Mouse (Mus musculus) kidney, postnatal 0 days (tissue): Measurements from ENCODE around the gene Pmm2. TPM values are rescaled to one million over a fixed set of nuclear protein-coding genes. Genes with fewer than 3 reads are reported as not detected.

Source experiments
- ATAC-seq: fragments of 200-750 bp; cut with Nextera tagmentation; replicated peaks from 2 replicates; pipeline ENCODE4 v1.8.0; 2017; ENCODE audit warnings: low read depth, moderate number of reproducible peaks, moderate TSS enrichment, moderate library complexity; ENCODE audit not compliant: low FRiP score
- DNase-seq: peaks from one replicate; pipeline ENCODE4 v3.0.0-alpha.2; 2016; ENCODE audit warnings: low spot score
- H3K27ac ChIP-seq: fragments of 300-500 bp; sonication (generic); 2 replicates; pipeline ENCODE4 v1.5.1; 2014; ENCODE audit warnings: mild to moderate bottlenecking
- H3K27me3 ChIP-seq: fragments of 300-500 bp; sonication (generic); 2 replicates; pipeline ENCODE4 v1.6.1; 2014; ENCODE audit warnings: low read length, mixed read lengths; ENCODE audit not compliant: insufficient read depth
- H3K36me3 ChIP-seq: fragments of 300-500 bp; sonication (generic); 2 replicates; pipeline ENCODE4 v1.6.1; 2014; ENCODE audit warnings: low read length, mixed read lengths; ENCODE audit not compliant: insufficient read depth
- H3K4me1 ChIP-seq: fragments of 300-500 bp; sonication (generic); replicated peaks from 2 replicates; pipeline ENCODE4 v1.6.1; 2014; ENCODE audit warnings: antibody characterized with exemption, low read length, mixed read lengths; ENCODE audit not compliant: insufficient read depth
- H3K4me2 ChIP-seq: fragments of 300-500 bp; sonication (generic); 2 replicates; pipeline ENCODE4 v1.6.1; 2014; ENCODE audit warnings: mild to moderate bottlenecking, low read length, moderate library complexity, mixed read lengths
- H3K4me3 ChIP-seq: fragments of 300-500 bp; sonication (generic); replicated peaks from 2 replicates; pipeline ENCODE4 v1.5.1; 2014; ENCODE audit warnings: low read depth, low read length
- H3K9ac ChIP-seq: fragments of 300-500 bp; sonication (generic); 2 replicates; pipeline ENCODE4 v1.6.1; 2014; ENCODE audit warnings: low read depth, low read length
- H3K9me3 ChIP-seq: fragments of 300-500 bp; sonication (generic); replicated peaks from 2 replicates; pipeline ENCODE4 v1.6.1; 2016; ENCODE audit warnings: low read length, inconsistent platforms, mixed read lengths
- CTCF ChIP-seq: IDR thresholded peaks from 2 replicates; pipeline ENCODE4 v1.5.1; 2016; ENCODE audit warnings: antibody characterized with exemption, low read depth, mild to moderate bottlenecking, moderate library complexity
- WGBS: fragments of 180-500 bp; shearing (Covaris S2); extraction: QIAGEN DNeasy Blood & Tissue Kit; methylation state at CpG from one replicate; pipeline ENCODE4 v1.1.7; 2014; 5-methylcytosine and 5-hydroxymethylcytosine counted together
- polyA plus RNA-seq: library from polyadenylated mRNA; unstranded; fragments of >200 nt; fragmentation: Nextera tagmentation; extraction: Ambion mirVana; gene quantifications from 2 replicates; pipeline ENCODE4 v1.2.1, GENCODE M21; 2015

The Pmm2 gene
- polyA plus RNA-seq, 1 experiment from 2014 or later: 45.0 TPM

GRCm38 (mm10) chr16:8680470-8680869 lies 43.0 kb downstream of the Pmm2 start, which contains the start of gene Gm5767:
TSS of gene Gm5767 (plus strand) at chr16:8680770.
- Histone ChIP-seq H3K9ac (no peak within 1 kb of the TSS), H3K4me2 (no peak within 1 kb of the TSS), H3K36me3 (no peaks in the 10 kb centered on the region), H3K4me1 (no peaks in the 10 kb centered on the region), H3K4me3 (no peak within 1 kb of the TSS), H3K9me3 (no peaks in the 10 kb centered on the region), H3K27ac (no peak within 1 kb of the TSS), H3K27me3 (no peaks in the 10 kb centered on the region)
- TF ChIP-seq CTCF: no peak
- ATAC-seq: no peak
- no peak for DNase-seq
- 89% methylated on average over 5 of the region's 5 CpGs for WGBS

DNA sequence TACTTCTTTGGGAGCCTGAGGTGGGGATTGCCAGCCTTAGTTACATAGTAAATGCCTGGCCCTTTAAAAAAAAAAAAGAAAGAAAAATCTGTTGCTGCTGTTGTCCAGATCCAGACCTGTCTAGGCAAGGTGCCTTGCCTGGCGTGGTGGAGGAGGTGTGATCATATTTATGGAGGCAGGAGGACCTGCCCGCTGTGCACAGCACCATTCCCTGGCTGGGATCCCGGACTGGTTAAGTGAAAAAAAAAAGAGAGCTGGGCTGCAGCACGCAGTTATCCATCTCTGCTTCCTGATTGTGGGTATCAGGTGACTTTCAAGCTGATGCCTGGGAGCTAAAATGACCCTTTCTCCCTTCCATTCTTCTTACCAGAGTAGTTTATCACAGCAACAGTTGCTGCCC lies 47.6 kb downstream of the Pmm2 start:
- Histone ChIP-seq H3K4me3 (no peak overlapping the region), H3K9ac (no peak overlapping the region), H3K9me3 (no peaks in the 10 kb centered on the region), H3K27ac (no peak overlapping the region), H3K4me1 (no peaks in the 10 kb centered on the region), H3K27me3 (no peaks in the 10 kb centered on the region), H3K36me3 (peaks cover 13% of the 10 kb centered on the region), H3K4me2 (no peak overlapping the region)
- no peak for ATAC-seq
- 33% methylated on average over 4 of the region's 4 CpGs for WGBS
- no peak for DNase-seq
- no peak for TF ChIP-seq CTCF

DNA sequence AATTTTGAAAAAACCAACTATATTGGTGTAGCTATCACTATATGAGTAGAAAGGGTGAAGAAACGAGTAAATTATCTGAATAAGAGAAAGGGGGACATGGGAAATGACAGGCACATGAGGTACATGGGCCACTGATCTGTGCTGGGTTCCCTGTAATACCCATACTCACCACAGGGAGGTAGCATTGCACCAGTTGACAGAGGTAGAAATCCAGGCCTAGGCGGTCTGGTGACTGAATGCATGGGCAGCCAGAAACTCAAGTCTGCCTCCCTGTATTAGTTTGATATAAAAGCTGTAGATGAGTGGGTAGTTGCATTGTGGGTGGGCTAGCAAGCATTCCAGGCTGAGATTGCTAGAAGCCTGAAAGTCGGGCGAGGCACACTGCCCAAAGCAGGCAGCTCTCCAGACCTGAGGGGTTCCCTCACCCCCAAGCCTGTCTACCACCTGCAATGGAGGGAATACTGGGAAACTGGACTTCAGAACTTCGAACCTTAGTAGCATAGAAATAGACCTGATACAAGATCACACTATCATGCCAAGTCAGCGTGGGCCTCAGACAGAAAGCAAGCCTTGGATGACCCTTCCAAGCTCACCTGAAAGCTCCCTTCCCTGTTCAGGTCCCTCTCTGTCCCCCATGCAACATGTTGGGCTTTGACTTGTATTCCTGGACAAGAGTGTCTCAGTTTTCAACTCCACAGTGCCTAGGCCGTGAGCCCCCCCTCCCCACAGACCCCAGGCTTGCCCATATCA lies 48.8 kb downstream of the Pmm2 start:
- no peaks in the 10 kb centered on the region for H3K4me1 ChIP-seq
- H3K9ac ChIP-seq: no peak overlapping the region
- peaks cover 23% of the 10 kb centered on the region for H3K36me3 ChIP-seq
- DNase-seq: peak; percentile 83
- WGBS: 68% methylated on average over 7 of the region's 7 CpGs
- H3K9me3 ChIP-seq: no peaks in the 10 kb centered on the region
- H3K27ac ChIP-seq: no peak overlapping the region
- TF ChIP-seq CTCF: peak; percentile 90
- H3K27me3 ChIP-seq: no peaks in the 10 kb centered on the region
- H3K4me3 ChIP-seq: no peak overlapping the region
- H3K4me2 ChIP-seq: no peak overlapping the region
- peak; percentile 67 for ATAC-seq

DNA sequence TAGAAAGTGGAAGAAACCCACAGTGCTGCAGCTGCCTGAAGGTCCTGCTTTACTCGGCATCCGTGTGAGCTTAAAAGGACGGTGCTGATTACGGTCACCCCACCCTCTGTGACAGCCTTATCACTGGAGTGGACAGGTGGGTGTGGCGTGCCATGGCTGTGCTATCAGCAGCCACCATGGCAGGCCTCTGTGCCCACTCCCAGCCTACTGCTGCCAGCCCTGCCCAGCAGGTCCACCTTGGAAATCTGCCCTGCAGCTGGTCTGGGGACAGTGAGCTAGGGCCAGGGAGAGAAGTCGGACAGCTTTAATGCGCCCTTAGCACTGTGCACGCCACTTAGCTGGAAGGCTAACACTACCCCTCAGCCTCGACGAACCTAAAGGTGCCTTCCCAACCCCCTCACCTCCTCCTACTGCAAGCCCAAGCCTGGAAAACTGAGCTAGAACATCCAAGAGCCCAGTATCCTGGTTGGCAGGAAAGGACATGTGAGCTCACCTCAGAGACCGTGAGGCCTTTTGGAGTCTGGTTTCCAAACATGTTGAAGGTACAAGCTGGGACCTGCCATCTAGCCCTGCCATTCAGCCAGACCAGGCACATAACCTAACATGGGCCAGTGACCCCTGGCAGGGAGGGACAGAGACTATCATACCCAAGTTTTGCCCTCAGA lies 49.5 kb downstream of the Pmm2 start:
- no peak overlapping the region for H3K9ac ChIP-seq
- H3K4me3 ChIP-seq: no peak overlapping the region
- no peaks in the 10 kb centered on the region for H3K27me3 ChIP-seq
- DNase-seq (no peak), ATAC-seq (peak; percentile 10; the same call in 1 of the 2 replicates)
- no peaks in the 10 kb centered on the region for H3K4me1 ChIP-seq
- whole genome bisulfite sequencing: 81% methylated on average over 11 of the region's 11 CpGs
- no peaks in the 10 kb centered on the region for H3K9me3 ChIP-seq
- TF ChIP-seq CTCF: no peak
- H3K27ac ChIP-seq: no peak overlapping the region
- H3K4me2 ChIP-seq: no peak overlapping the region
- H3K36me3 ChIP-seq: peaks cover 30% of the 10 kb centered on the region

DNA sequence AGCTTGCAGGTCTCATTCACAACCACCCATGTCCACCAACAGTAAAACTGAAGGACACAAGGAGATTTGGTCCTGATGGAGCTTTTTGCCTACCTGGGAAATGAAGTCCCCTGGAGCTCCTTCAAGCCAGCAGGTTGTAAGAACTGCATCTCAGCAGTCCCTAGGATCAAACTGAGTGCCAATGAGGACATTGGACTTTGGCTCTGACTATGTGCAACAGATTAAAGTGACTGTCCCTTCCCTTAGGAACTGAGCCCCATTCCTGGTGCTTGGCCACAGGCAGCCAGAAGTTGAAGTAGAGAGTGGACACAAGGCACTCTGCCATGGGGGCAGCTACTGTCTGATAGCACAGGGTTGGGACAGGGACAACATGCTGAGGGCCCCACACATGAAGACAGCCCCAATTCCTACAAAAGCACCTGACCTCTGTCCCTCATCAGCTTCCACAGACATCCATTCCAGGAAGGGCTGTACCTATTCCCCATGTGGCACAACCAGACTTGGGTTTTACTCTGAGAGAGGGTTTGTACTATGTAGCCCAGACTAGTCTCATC lies 50.2 kb downstream of the Pmm2 start:
- DNase-seq (no peak), ATAC-seq (no peak)
- TF ChIP-seq CTCF: no peak
- Histone ChIP-seq H3K4me2 (no peak overlapping the region), H3K36me3 (peaks cover 36% of the 10 kb centered on the region), H3K4me3 (no peak overlapping the region), H3K4me1 (no peaks in the 10 kb centered on the region), H3K27me3 (no peaks in the 10 kb centered on the region), H3K9me3 (no peaks in the 10 kb centered on the region), H3K9ac (no peak overlapping the region), H3K27ac (no peak overlapping the region)

- H3K4me2 ChIP-seq: no peak overlapping the region
- no peak overlapping the region for H3K9ac ChIP-seq
- H3K36me3 ChIP-seq: peaks cover 59% of the 10 kb centered on the region
- TF ChIP-seq CTCF: no peak
- H3K27me3 ChIP-seq: no peaks in the 10 kb centered on the region
- DNase-seq (no peak), ATAC-seq (no peak)
- no peaks in the 10 kb centered on the region for H3K9me3 ChIP-seq
- H3K4me3 ChIP-seq: no peak overlapping the region
- H3K4me1 ChIP-seq: no peaks in the 10 kb centered on the region
- WGBS: 92% methylated on average over 11 of the region's 11 CpGs
- no peak overlapping the region for H3K27ac ChIP-seq
Measured at GRCm38 (mm10) chr16:8689979-8690656, 52.6 kb downstream of the Pmm2 start.
